Mouse (Mus musculus) erythroblast, embryonic 14.5 days (primary cell): Measurements from ENCODE around the gene Ophn1.

ENCODE experiments used
- GATA1 ChIP-seq: IDR thresholded peaks from 2 replicates; pipeline ENCODE4 v1.6.1; 2012; ENCODE audit warnings: low read length, inconsistent platforms, mixed read lengths
- TAL1 ChIP-seq: IDR thresholded peaks from 3 replicates; pipeline ENCODE4 v1.6.1; 2012; ENCODE audit warnings: low read length, inconsistent platforms, mixed read lengths

GRCm38 (mm10) chrX:98755089-98755488 is 135.7 kb downstream of the Ophn1 start:
- no peak for TF ChIP-seq GATA1
- no peak for TF ChIP-seq TAL1
